Mouse (Mus musculus) layer of hippocampus, postnatal 14 days (tissue): Measurements from ENCODE around the gene Mettl26. TPM values are rescaled to one million over a fixed set of nuclear protein-coding genes. Genes with fewer than 3 reads are reported as not detected.

ENCODE experiments used
- DNase-seq, 2 experiments: peaks; one replicate each; pipeline ENCODE4 v3.0.0; 2021 to 2022; ENCODE audit warnings: low spot score in 2 of 2, mixed read lengths in 1 of 2
- microRNA-seq, 2 experiments: library from miRNA; unstranded; fragments of <30 nt; microRNA quantifications; one replicate each; pipeline ENCODE4 v1.2.0; 2021
- total RNA-seq, 2 experiments: library from RNA; stranded (reverse); gene quantifications; 2 replicates each; pipeline ENCODE4 v1.2.3; 2021

Gene Mettl26
- total RNA-seq, 2 experiments from 2014 or later, result 39.3 to 44.7 TPM

DNA sequence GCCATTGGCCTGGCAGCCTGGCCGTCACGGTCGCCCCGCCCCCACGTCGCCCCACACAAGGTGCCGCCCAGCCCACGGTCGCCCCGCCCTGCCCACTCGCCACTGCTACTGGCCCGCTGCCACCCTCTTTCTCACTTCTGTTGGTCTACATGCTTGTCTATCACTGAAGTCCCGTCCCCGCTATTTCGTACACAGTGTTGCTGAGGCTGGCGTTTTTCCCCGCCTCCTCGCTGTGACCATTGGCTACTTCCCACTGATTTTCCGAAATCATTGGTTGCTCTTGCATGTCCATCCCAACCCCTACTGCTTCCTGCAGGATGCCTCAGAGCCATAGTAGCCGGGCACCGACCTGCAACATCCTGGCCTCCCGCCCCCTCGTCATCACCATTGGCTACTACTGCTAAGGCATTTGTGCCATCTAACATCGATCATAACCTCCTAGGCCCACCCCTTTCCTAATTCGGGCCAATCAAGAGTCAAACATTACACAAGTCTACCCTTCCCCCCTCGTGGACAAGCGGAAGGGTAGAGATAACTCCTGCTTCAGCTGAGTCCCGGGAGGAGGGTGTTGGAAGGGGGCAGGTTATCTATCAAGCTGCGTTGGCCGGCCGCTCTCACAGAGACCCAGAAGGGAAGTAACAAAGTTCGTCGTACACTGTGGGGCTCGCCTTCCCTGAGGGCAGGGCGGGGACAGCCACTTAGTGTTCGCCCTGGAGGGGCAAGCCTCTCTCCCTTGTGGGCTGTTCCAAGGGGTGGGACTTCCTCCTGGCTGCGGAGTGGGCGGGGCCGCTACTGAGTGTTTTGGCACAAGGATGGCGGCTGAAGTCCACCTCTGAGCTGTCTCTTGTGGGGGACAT lies 45.1 kb downstream of the Mettl26 start:
- DNase-seq, result peak; percentile 100

DNA sequence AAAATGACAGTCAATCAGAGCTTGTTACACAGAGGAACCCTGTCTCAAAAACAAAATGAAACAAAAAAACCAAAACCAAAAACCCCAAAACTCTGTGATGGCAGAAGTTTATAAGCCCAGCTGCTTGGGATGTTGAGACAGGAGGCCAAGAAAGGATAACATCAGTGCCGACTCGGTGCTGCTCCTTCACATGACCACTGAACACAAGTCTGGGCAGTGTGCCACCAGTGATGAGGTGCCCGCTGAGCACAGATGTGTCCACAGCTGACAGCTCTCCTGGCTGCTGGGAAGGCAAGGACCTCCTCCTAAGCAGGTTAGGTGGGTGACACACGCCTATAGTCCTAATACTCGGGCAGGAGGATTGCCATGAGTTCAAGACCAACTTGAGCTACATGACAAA lies 47.2 kb downstream of the Mettl26 start:
- no peak for DNase-seq

DNA sequence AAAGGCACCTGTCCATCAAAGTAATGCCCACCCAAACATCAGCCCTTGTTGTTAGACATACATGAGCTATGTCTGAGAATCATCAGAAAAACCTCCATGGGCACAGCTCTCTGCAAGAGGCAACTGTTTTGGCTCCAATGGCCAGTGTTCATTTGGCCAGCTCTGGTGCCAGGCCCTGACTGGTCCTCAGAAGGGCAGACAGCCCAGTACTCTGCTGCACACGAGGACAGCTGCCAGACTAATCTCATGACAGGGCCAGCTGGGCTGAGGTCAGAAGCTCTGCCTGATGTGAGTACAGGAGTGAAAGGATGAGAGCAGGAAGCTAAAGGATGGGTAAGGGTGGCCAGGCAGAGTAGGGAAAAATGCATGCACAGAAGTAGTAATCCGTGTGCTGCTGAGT lies 50.5 kb downstream of the Mettl26 start:
- DNase-seq, result peak; percentile 29 to 51

Small RNA genes lying within 50 kb of the gene (microRNA-seq; reads per million reads assigned to microRNA genes)
- gene Mir3082, result 1.6 to 3.4 reads per million in 2 experiments

Other genes with a start within 250 kb of the Mettl26 start
- 100 to 1,000 TPM in 1 of 2 experiments, 10 to 100 TPM in 1; 78.0 to 103 TPM for gene Gng13, start 157.9 kb upstream of the Mettl26 start, total RNA-seq
- 1 to 10 TPM; 3.1 to 3.3 TPM for gene Chtf18, start 147.7 kb upstream of the Mettl26 start, total RNA-seq
- 10 to 100 TPM; 29.9 to 32.8 TPM for gene Rpusd1, start 147.4 kb upstream of the Mettl26 start, total RNA-seq
- under 1 TPM in 1 of 2 experiments, not detected in 1; 0.12 TPM for gene Mslnl, start 139.0 kb upstream of the Mettl26 start, total RNA-seq
- 1 to 10 TPM; 1.2 to 1.8 TPM for gene Msln, start 120.7 kb upstream of the Mettl26 start, total RNA-seq
- gene Narfl, start 101.3 kb upstream of the Mettl26 start, total RNA-seq, result 10 to 100 TPM; 27.6 to 35.3 TPM
- gene Haghl, start 89.4 kb upstream of the Mettl26 start, total RNA-seq, result 100 to 1,000 TPM; 125 to 128 TPM
- gene Ccdc78, start 88.5 kb upstream of the Mettl26 start, total RNA-seq, result under 1 TPM in 1 of 2 experiments, not detected in 1; 0.30 TPM
- 10 to 100 TPM; 80.2 to 80.3 TPM for gene Fam173a, start 82.2 kb upstream of the Mettl26 start, total RNA-seq
- gene AC134908.4, start 79.4 kb upstream of the Mettl26 start, total RNA-seq, result not detected
- gene Metrn, start 77.9 kb upstream of the Mettl26 start, total RNA-seq, result 10 to 100 TPM; 82.0 to 86.9 TPM
- gene Fbxl16, start 66.0 kb upstream of the Mettl26 start, total RNA-seq, result 100 to 1,000 TPM; 414 to 418 TPM
- 10 to 100 TPM; 21.7 to 23.4 TPM for gene Wdr24, start 51.4 kb upstream of the Mettl26 start, total RNA-seq
- 10 to 100 TPM; 64.3 to 65.0 TPM for gene Jmjd8, start 46.2 kb upstream of the Mettl26 start, total RNA-seq
- gene Stub1, start 41.7 kb upstream of the Mettl26 start, total RNA-seq, result 100 to 1,000 TPM; 155 to 157 TPM
- gene Rhbdl1, start 37.8 kb upstream of the Mettl26 start, total RNA-seq, result 10 to 100 TPM; 84.4 to 97.5 TPM
- 10 to 100 TPM; 26.7 to 31.1 TPM for gene Gm20683, start 33.3 kb upstream of the Mettl26 start, total RNA-seq
- gene Rhot2, start 30.2 kb upstream of the Mettl26 start, total RNA-seq, result 10 to 100 TPM; 95.6 to 97.8 TPM
- gene Wdr90, start 13.6 kb upstream of the Mettl26 start, total RNA-seq, result 10 to 100 TPM; 24.0 to 25.8 TPM
- 10 to 100 TPM; 29.2 to 39.0 TPM for gene Mcrip2, start 6.3 kb upstream of the Mettl26 start, total RNA-seq
- 1 to 10 TPM; 1.8 to 2.3 TPM for gene Wfikkn1, start 5.8 kb downstream of the Mettl26 start, total RNA-seq
- gene Rab40c, start 44.7 kb downstream of the Mettl26 start, total RNA-seq, result 10 to 100 TPM; 48.6 to 52.2 TPM
- 100 to 1,000 TPM; 160 to 168 TPM for gene Pigq, start 69.9 kb downstream of the Mettl26 start, total RNA-seq
- gene Nhlrc4, start 69.9 kb downstream of the Mettl26 start, total RNA-seq, result not detected
- gene A930017K11Rik, start 77.5 kb downstream of the Mettl26 start, total RNA-seq, result under 1 TPM in 1 of 2 experiments, not detected in 1; 0.14 TPM
- gene Capn15, start 110.7 kb downstream of the Mettl26 start, total RNA-seq, result 10 to 100 TPM; 44.4 to 46.2 TPM
- gene Rab11fip3, start 194.5 kb downstream of the Mettl26 start, total RNA-seq, result 10 to 100 TPM; 82.3 to 85.1 TPM
- gene Decr2, start 215.3 kb downstream of the Mettl26 start, total RNA-seq, result 10 to 100 TPM; 23.6 to 24.2 TPM
- 1 to 10 TPM; 2.4 to 4.2 TPM for gene Nme4, start 220.5 kb downstream of the Mettl26 start, total RNA-seq
- gene Tmem8, start 238.2 kb downstream of the Mettl26 start, total RNA-seq, result 10 to 100 TPM; 11.0 to 11.3 TPM
- 10 to 100 TPM; 70.6 to 71.1 TPM for gene Mrpl28, start 248.4 kb downstream of the Mettl26 start, total RNA-seq